Mouse (Mus musculus): ENCODE results near the gene Plagl2.

The Plagl2 gene

DNA sequence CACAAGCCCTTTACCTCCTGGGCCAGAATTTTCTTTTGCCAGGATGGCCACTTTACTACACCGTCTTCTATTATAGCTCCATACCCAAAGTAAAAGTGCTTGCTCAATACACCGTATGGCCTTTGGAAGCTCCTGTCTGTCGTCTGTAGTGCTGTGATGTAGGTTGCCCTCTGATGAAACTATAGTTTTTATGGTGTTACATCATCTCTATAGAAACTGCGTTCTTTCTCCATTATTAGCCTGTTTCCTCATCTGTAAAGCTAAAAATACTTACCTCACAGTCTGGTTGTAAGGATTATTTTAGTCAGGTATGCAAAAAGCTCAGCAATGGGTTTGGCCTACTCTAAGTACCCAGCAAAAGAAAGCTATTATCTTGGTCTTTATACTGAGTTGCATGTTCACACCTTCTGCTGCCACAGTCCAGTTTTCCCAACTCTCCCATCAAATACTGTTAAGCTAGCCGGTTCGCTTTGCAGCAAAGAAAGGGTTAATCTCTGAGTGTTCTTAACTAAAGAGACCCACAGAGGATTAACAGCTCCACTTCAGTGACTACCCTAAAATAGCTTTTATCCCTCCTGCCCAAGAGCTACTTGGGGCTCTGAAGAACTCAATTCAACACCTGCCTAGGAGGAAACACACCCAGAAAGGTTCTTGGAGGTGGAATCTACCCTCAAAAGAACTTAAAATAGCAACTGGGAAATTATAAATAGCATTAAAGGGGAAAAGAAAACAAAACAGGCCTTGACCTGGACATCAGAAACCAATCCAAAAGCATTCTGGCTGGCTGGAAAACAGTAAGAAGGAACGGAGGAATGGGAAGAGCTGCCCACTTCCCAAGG, 2.0 kb downstream of the Plagl2 start:
- DNase-seq (ENCODE audit: low spot score) = no peak

DNA sequence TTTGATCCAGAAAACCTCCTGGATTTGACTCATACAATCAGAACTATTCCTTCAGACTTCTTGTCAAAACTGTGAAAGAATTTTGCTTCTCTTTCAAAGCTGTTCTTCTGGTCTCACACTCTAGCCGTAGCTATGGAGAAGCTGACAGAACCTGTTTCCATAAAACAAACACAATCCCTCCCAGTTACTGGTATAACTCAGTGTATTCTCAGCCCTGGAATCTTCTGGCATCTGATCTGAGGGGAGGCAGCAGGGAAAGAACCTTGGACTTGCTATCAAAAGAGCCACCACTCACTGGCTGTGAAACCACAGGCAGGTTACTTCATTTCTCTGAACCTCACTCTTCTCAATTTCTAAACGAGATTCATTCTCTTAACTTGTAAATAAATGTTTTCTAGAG, 2.8 kb downstream of the Plagl2 start:
- no peak for DNase-seq (ENCODE audit: low spot score)

DNA sequence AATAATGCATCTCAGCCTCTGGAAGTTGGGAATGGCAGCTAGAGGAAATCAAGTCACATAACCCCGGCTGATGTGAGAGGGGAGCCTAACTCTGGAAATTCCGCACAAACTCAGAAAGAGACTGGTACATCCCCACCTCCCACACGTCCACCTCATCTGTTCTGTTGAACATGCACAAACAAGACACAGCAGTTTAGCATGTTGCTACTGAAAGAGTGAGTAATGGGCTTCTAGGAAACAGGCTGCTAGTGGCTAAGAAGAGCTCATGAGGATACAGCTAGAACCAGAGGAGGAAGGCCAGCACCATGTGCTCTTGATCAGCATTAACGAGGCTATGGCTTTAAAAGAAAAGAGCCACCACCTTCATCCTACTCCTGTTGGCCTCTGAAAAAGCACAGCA, 3.3 kb downstream of the Plagl2 start:
- DNase-seq (ENCODE audit: low spot score) = no peak

DNA sequence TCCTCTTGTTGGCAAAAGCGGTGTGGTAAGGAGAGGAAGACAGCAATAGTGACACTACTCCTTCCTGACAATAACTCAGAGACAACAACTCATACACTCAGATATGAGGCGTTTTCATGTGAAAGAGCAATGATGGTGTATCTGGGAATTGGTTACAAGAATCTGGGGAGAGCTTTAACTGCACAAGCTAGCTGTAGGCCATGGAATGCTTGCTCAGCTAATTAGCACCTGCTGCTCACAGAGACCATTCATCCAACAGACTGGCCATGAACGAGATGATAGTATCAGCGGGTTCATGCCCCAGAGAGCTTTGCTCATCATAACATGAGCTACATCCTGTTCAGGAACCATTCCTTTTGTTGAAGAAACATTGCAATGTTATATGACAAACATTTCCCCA, 4.0 kb downstream of the Plagl2 start:
- DNase-seq (ENCODE audit: low spot score) = no peak

- no peak for DNase-seq (ENCODE audit: low spot score)
Measured at GRCm38 (mm10) chr2:153228523-153228922, 12.7 kb downstream of the Plagl2 start.

DNA sequence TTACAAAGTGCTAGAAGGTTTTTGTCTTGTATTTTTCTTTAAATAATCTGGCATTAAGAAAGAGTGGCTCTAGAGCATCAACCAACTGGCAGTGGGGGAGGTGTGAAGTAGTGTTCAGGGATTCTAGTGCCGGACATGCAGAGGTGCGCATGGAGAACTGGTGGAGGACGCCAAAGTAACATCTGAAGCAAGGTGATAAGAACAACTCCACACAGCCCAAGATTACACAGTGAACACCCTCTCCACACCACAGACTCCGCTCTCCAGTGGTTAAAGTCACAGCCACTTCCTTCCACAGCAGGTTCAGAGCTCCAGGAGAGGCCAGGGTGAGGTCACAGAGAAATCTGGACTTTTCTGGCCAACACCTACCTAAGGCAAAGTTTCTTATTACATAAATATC, 13.3 kb downstream of the Plagl2 start:
- no peak for DNase-seq (ENCODE audit: low spot score)

- no peak for DNase-seq (ENCODE audit: low spot score)
Measured at GRCm38 (mm10) chr2:153225595-153225953, 15.7 kb downstream of the Plagl2 start.

DNA sequence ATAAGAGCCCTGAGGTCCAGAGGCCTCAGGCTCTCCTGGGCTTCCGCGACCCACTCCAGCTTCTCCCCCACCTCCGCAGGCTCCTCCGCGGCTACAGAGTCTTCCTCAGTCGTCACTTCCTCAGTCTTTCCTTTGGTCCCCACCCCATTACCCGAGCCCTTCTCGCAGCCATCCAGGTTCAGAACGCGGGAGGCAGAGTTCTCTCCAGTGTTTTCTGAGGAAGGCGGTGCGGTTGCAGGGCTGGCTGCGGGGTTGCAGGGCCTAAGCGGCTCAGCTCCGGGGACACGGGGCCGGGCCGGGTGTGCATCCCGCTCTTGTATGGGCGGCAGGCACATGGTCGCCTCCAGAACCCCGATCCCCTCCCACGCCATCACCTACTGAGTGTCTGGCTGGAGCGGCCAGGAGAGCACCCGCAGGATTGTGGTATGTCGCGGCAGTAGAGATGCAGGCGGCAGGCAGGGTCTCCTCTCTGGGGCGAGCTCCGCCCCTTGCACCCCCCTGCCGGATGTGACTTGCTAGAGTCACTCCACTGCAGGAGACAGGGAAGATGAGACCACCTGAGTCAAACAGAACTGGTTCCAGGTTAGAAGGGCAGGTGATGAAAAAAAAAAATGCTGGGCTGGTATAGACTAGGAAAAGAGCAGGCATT, 16.2 kb downstream of the Plagl2 start, which contains the start of gene Tspyl3:
TSS of gene Tspyl3 (minus strand) at position 496 of the 649 bp plus-strand sequence.
- peak; percentile 39 for DNase-seq (ENCODE audit: low spot score)

GRCm38 (mm10) chr2:153222566-153222965, 18.7 kb downstream of the Plagl2 start:
- no peak for DNase-seq (ENCODE audit: low spot score)

DNA sequence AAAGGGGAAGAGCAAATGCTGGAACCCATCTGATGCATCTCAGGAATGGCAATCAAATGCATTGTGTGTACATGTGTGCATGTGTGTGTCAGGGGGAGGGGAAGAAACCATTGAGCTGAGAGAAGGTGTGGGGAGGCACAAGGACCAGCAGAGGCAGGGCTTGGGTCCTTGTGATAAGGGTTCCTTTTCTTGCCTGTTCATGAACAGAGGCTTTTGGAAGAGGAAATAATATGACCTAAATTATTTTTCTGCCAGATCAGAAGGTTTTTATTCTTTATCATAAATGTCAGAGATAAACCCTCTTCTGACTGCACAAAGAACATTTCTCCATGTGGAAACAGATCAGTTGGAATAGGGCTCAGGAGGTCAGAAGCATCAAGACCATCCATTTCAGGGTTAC, 19.1 kb downstream of the Plagl2 start:
- no peak for DNase-seq (ENCODE audit: low spot score)

- no peak for DNase-seq (ENCODE audit: low spot score)
Measured at GRCm38 (mm10) chr2:153221620-153222019, 19.6 kb downstream of the Plagl2 start.

- no peak for DNase-seq (ENCODE audit: low spot score)
Measured at GRCm38 (mm10) chr2:153218516-153218915, 22.7 kb downstream of the Plagl2 start.

DNA sequence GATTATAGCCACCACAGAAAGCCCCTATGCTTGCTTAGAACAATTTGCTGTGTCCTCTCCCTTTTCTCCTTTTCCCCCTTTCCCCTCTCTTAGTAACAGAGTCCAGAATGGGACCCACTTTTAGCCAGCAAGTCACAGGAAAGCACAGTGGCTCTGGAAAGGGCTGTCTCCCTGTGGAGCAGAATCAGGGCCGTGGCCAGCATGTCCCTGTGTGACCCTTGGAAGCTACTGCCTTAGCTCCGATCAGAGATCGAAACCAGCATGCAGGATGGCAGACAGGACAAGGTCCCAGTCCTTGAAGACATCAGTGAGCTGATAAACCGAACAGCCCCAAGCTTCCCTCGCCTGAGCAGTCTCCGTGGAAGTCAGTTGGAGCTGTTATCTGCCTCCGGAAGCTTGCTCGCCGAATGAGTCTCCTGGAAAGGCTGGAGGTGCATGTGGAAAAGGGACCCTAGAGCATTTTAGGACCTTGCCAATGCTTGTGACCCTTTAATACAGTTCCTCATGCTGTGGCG, 23.3 kb downstream of the Plagl2 start:
- DNase-seq (ENCODE audit: low spot score) = no peak

DNA sequence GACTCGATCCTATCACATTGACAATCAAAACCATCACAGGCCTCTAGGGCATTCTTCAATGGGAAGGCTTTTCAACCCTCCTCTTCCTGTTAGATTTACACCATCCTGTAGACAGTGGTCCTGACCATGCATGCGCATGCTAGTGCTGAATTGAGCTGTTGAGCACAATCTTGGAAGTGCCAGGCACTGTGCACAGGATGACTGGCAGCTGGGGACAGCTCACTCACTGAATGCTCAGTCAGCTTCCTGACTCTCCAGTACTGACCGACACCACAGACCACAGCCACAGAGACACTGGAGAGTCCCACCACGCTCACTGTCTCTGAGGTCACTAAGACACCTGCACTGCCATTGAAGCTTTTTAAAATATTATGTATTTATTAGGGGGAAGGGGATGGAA, 25.8 kb downstream of the Plagl2 start:
- no peak for DNase-seq (ENCODE audit: low spot score)

DNA sequence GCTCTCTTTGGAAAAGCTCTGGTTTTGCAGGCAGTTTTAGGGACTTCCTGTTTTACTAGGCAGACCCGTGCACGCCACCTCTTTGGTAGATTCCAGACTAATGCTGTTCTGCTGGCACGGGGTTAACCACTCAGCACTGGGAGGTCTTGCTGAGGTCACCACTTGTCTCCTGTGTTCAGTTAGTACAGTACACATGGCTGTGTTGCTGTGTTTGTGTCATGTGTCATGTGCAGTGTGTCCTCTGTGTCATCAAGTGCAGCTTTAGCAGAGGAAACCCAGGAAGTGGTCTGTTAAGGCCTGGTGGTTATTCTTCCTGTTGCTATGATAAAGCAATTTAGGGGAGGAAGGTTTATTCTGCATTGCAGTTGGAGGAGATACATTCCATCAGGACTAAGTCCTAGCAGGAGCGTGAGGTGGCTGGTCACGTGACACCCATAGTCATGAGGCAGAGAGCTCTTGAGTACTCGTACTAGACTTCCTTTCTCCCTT, 26.4 kb downstream of the Plagl2 start:
- no peak for DNase-seq (ENCODE audit: low spot score)

DNA sequence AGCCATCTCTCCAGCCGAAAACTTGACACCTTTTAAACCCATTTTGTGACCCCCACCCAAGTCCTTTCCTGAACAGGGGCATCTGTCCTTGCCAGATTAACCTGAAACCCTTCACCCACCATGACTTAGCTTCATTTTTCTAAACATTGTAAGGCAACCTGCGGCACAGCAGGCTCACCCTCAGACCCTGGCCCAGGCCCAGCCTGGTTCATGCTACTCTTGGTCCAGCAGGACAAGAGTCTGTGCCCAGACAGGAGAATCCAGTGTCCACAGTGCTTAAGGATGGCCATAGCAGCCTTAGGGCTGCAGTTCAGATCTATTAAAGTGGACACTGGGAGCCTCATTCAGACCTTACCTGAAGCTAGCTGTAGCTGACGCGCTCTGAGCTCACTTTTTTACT, 27.9 kb downstream of the Plagl2 start:
- DNase-seq (ENCODE audit: low spot score) = no peak

DNA sequence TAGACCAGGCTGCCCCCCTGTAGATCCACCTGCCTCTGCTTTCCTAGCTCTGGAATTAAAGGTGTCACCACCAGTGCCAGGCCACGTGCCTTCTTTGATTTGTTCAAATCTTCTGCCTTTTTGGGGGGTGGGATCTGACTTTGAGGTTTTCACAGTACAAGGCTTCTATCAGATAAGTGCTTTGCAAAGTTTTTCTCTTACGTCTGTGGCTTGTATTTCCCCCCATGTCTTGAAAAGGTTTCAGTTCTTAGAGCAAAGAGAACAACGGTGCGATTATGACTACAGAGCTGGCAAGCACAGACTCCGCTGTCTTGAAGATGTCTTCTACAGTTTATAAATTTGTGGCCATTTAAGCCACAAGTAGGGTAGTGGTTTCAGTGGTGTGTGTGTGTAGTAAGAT, 29.8 kb downstream of the Plagl2 start:
- DNase-seq (ENCODE audit: low spot score) = no peak

GRCm38 (mm10) chr2:153209286-153209685, 31.9 kb downstream of the Plagl2 start:
- DNase-seq (ENCODE audit: low spot score) = no peak

DNA sequence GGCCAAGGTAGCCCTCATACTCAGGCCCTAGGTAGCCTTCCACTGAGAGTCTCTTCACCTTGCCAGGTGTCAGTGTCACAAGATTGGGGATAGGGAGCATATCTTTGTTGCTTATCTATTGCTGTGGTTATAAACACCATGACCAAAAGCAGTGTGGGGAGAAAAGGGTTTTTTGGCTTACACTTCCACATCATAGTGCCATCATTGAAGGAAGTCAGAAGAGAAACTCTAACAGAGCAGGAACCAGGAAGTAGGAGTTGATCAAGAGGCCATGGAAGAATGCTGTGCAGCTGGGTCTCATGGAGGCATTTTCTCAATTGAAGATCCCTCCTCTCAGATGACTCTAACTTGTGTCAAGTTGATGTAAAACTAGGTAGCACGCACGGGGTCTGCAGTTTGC, 33.1 kb downstream of the Plagl2 start:
- DNase-seq (ENCODE audit: low spot score) = no peak

- no peak for DNase-seq (ENCODE audit: low spot score)
Measured at GRCm38 (mm10) chr2:153202766-153203165, 38.5 kb downstream of the Plagl2 start.

- DNase-seq (ENCODE audit: low spot score) = no peak
Measured at GRCm38 (mm10) chr2:153199114-153199513, 42.1 kb downstream of the Plagl2 start.

- no peak for DNase-seq (ENCODE audit: low spot score)
Measured at GRCm38 (mm10) chr2:153198485-153198884, 42.7 kb downstream of the Plagl2 start.

- DNase-seq (ENCODE audit: low spot score) = no peak
Measured at GRCm38 (mm10) chr2:153194255-153194654, 47.0 kb downstream of the Plagl2 start.

All from layer of hippocampus, adult 11-12 months (tissue).